Mouse (Mus musculus): ENCODE data around the gene Reps2.

- TF ChIP-seq CTCF (IDR thresholded peaks at IDR 0.05; ENCODE audit: control insufficient read depth, insufficient read depth, insufficient read length) (no peak), MYOG (IDR thresholded peaks at IDR 0.05; ENCODE audit: control insufficient read depth, extremely low read depth, insufficient read length) (no peak), CEBPB (IDR thresholded peaks at IDR 0.05; ENCODE audit: low read depth) (no peak)
These were observed 62.9 kb downstream of the Reps2 start for GRCm38 (mm10) chrX:162580521-162580920.

Data from C2C12 (cell line).